Comparison of ENCODE assay signal across 9 mouse cellular contexts in the genomic region with DNA sequence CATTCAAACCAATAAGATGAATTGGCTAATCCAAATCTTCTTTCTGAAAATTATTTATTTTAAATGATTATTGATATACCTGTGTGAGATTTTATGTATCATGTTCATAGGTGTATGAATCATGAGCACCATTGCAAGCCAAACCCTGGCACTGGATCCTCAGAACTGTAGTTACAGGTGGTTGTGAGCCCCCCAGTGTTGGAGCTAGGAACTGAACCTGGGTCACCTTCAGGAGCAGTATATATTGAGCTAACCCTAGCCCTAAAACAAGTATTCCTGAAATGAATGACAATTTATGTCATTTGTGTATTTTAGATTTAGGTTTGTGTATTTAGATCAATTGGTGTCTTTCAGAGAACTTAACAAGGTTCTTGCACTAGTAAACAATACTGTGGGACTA. TPM values are rescaled to one million over a fixed set of nuclear protein-coding genes. Genes with fewer than 3 reads are reported as not detected.
DNase-seq lines count a peak whose midpoint lies in the region; ATAC-seq and TF ChIP-seq lines count a peak whose summit lies in the region.
"Had no signal": no experiment of that assay in that cellular context is flagged by ENCODE, and none has a peak within 500 bp of the region (broad histone marks: within the 10 kb centered on the region; RNA-seq: fewer than 3 reads in every experiment).

No protein-coding gene starts in this region.

- H3K36me3 ChIP-seq in hindbrain, embryonic 14.5 days (replicated peaks; ENCODE audit: control insufficient read depth, insufficient read depth), result peaks cover 12% of the 10 kb centered on the region; the same call in 1 of the 2 replicates
- no peaks in the 10 kb centered on the region for H3K36me3 ChIP-seq in hindbrain, embryonic 16.5 days (ENCODE audit: control insufficient read depth, insufficient read depth, low read length)
- no peaks in the 10 kb centered on the region for H3K36me3 ChIP-seq in G1E (replicated peaks)

- H3K9me3 ChIP-seq in hindbrain, embryonic 14.5 days (ENCODE audit: control insufficient read depth, low read length), result no peaks in the 10 kb centered on the region
- H3K9me3 ChIP-seq in hindbrain, embryonic 16.5 days (ENCODE audit: control insufficient read depth, low read length), result no peaks in the 10 kb centered on the region
- no peaks in the 10 kb centered on the region for H3K9me3 ChIP-seq in G1E (replicated peaks)

- no peaks in the 10 kb centered on the region for H3K4me1 ChIP-seq in hindbrain, embryonic 14.5 days (replicated peaks; ENCODE audit: control insufficient read depth, insufficient read depth, low read length)
- no peaks in the 10 kb centered on the region for H3K4me1 ChIP-seq in hindbrain, embryonic 16.5 days (ENCODE audit: control insufficient read depth, insufficient read depth, low read depth, low read length)
- no peaks in the 10 kb centered on the region for H3K4me1 ChIP-seq in G1E (ENCODE audit: insufficient read depth, low read depth, low read length)

- ATAC-seq in hindbrain, embryonic 14.5 days (ENCODE audit: low FRiP score), result no peak
- no peak for ATAC-seq in hindbrain, embryonic 16.5 days
- ATAC-seq in G1E (ENCODE audit: extremely low read depth, insufficient number of reproducible peaks, low FRiP score, poor library complexity, severe bottlenecking), result peak; percentile 34; the same call in 1 of the 2 replicates

- H3K4me3 ChIP-seq in hindbrain, embryonic 14.5 days (replicated peaks; ENCODE audit: low read length), result no peak overlapping the region
- no peak overlapping the region for H3K4me3 ChIP-seq in hindbrain, embryonic 16.5 days (ENCODE audit: low read length)
- no peak overlapping the region for H3K4me3 ChIP-seq in G1E (ENCODE audit: low read depth, low read length)

- no peak overlapping the region for H3K27ac ChIP-seq in hindbrain, embryonic 14.5 days
- no peak overlapping the region for H3K27ac ChIP-seq in hindbrain, embryonic 16.5 days (ENCODE audit: low read depth, low read length)

- H3K9ac ChIP-seq in hindbrain, embryonic 14.5 days, result no peak overlapping the region
- H3K9ac ChIP-seq in hindbrain, embryonic 16.5 days (ENCODE audit: low read depth, low read length), result no peak overlapping the region

- no peak overlapping the region for H3K4me2 ChIP-seq in hindbrain, embryonic 14.5 days (replicated peaks)
- no peak overlapping the region for H3K4me2 ChIP-seq in hindbrain, embryonic 16.5 days (ENCODE audit: low read length)

- no peaks in the 10 kb centered on the region for H3K27me3 ChIP-seq in hindbrain, embryonic 14.5 days (ENCODE audit: control insufficient read depth, insufficient read depth, low read length)
- no peaks in the 10 kb centered on the region for H3K27me3 ChIP-seq in hindbrain, embryonic 16.5 days (replicated peaks; ENCODE audit: control insufficient read depth, insufficient read depth, low read length)
- H3K27me3 ChIP-seq in G1E (ENCODE audit: insufficient read depth, low read length), result no peaks in the 10 kb centered on the region; the same call in 1 of the 2 replicates

- peak; percentile 37 for DNase-seq in hindbrain, embryonic 14.5 days (ENCODE audit: low spot score)
- peak; percentile 19 for DNase-seq in 3T3-L1 (ENCODE audit: low read depth, low spot score)
- DNase-seq in G1E (ENCODE audit: low spot score), result no peak
- DNase-seq in induced T-regulatory cell, adult 2 months (ENCODE audit: low read depth), result peak; percentile 38
- DNase-seq in testis, postnatal 14 days (ENCODE audit: low spot score), result no peak
- DNase-seq in left cerebral cortex, adult 11 months (ENCODE audit: low spot score), result no peak
- no peak for DNase-seq in adrenal gland, adult 18-20 months (ENCODE audit: low spot score in 2 of 2)
- DNase-seq: adrenal gland, adult 2 months had no signal

- TF ChIP-seq CTCF in G1E (IDR thresholded peaks at IDR 0.05; ENCODE audit: low read depth, low read length), result no peak

RNA-seq across cellular contexts. Expression of gene Leprot, which starts 45.8 kb away (rescaled TPM):
- polyA plus RNA-seq in hindbrain, embryonic 14.5 days (2014; fragmentation: Nextera tagmentation; extraction: Ambion mirVana), result 84.7 and 90.7 TPM in 2 replicates
- 89.6 and 96.6 TPM in 2 replicates for polyA plus RNA-seq in hindbrain, embryonic 16.5 days (2015; fragmentation: Nextera tagmentation; extraction: Ambion mirVana)
- total RNA-seq in G1E (2014; fragmentation: Nextera tagmentation) (36.8 and 44.3 TPM in 2 replicates), G1E (2017) (121 and 129 TPM in 2 replicates)
- 6.1 and 10.4 TPM in 2 replicates for polyA plus RNA-seq in G1E (2012)
- total RNA-seq in adrenal gland, adult 18-20 months (2021), result 10 to 100 TPM; 45.0 to 74.5 TPM

Comparison
In these comparisons a context has a peak if more than half of its experiments do, and no peak if none do; other contexts are left out.
1. DNase-seq: peak in hindbrain, embryonic 14.5 days (single experiment), 3T3-L1 (single experiment) and induced T-regulatory cell, adult 2 months (single experiment); none in G1E (single experiment), testis, postnatal 14 days (single experiment), left cerebral cortex, adult 11 months (single experiment) and adrenal gland, adult 18-20 months (0 of 2).